Mouse (Mus musculus) ovary, adult 18-20 months (tissue): ENCODE measurements around the gene Trpm7.

ENCODE experiments used
- DNase-seq: peaks from one replicate; pipeline ENCODE4 v3.0.0; 2022; ENCODE audit warnings: low spot score, mixed read lengths

Trpm7 gene

DNA sequence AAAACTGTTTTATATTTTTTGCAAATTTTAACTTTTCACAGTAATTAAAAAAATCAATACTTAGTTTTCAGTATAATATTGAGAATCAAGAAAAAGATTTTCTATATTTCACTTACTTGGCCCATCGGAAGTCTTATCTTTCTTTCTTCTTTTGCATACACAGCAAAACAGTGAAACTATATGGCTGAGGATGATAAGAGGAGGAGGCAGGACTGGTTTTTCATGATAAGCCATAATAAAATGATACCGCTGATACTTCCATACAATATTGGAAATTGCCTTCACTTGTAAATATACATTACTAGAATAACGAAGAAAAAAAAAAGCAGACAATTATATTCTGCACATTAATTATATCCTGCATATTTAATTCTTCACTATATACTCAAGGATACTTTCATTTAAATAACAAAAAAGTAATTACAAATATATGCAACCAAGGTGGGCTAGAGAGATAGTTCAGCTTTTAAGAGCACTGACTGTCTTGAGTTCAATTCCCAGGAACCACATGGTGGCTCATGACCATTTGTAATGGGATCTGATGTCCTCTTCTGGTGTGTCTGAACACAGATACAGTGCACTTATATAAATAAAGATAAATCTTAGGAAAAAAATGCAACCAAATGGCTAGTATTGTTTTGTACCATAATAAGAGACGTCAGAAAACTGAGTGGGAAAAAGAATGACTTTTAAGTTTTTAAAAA is 59.2 kb downstream of the Trpm7 start:
- no peak for DNase-seq

DNA sequence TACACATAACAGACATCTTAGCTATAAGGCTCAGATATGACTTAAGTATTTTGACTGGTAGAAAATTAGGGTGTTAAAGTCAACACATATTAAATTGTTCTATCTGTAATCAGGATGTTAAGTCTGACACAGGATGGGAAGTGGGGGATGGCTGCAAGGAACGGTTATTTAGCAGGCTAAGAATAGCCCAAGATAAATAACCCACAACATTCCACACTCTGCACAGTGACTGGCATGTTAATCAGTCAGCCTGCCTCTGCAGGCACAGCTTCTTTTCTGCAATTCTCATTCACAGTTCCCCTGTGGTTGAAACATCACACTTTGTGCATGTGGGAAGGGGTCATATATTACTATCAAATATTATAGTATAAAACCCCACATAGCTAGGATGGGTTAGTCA is 60.2 kb downstream of the Trpm7 start:
- DNase-seq: no peak

DNA sequence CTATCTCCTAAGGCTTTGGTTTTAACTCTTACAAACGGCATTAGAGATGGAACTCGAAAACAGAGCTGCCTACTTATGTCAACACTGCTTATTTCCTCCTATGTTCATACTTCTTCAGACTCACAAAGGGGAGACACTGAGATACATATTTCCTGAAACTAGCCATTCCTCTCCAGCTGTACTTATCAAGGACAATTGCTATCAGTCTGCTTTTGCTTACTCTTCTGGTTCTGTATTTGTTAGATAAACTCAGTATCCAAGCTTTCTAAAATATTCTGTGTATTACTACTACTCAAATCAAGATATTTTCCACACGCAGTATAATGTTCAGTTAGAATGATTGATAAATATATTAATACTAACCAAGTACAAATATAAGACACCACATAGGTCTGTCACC is 74.0 kb downstream of the Trpm7 start:
- no peak for DNase-seq

DNA sequence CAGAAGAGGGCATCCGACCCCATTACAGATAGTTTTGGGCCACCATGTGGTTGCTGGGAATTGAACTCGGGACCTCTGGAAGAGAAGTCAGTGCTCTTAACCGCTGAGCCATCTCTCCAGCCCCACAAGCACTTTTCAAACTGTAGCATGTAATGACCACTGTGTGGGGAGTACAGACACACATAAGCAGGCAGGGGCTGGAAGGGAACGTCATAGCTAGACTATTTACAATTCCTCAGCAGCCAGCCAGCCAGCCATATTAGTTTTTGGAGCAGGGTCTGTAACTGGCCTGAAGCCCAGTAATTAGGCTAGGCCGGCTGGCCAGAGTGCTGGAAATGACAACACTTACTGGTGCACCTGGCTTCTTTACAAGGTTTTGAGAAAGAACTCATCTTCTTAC is 77.6 kb downstream of the Trpm7 start:
- no peak for DNase-seq

DNA sequence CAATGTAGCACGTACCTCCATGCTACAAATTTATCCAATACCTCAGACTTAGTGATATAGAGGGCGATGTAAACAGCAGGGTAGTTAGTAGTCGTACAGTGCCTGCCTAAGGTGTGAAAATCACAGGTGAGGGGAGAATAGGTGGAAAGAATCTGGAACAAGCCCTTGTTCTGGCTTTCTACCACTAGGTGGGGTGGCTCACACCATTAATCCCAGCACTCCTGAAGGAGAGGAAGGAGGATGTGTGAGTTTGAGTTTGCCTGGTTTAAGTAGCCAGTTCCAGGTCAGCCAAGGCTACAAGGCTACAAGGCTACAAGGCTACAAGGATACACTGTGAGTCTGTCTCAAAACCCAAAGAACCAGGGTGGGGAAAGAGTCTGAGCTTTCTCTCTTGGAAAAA is 80.3 kb downstream of the Trpm7 start:
- DNase-seq: no peak

DNA sequence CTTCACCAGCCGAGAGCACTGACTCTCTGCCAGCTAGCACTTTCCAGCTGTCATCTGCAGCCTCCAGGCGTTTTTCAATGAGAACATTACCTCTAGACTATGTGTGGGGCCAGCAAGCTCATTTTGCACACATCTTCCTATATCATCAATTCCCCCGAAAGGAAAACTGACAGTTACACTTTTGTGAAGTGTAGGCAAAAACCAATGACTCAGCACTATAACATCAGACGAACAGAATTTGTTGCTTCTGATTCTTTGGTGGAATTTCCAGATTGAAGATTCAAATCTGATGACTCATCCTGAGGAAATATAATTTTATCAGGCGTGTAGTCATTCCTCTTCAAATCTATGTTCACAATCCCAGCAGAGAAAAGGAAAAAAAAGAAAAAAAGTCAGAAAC is 83.4 kb downstream of the Trpm7 start:
- no peak for DNase-seq

DNA sequence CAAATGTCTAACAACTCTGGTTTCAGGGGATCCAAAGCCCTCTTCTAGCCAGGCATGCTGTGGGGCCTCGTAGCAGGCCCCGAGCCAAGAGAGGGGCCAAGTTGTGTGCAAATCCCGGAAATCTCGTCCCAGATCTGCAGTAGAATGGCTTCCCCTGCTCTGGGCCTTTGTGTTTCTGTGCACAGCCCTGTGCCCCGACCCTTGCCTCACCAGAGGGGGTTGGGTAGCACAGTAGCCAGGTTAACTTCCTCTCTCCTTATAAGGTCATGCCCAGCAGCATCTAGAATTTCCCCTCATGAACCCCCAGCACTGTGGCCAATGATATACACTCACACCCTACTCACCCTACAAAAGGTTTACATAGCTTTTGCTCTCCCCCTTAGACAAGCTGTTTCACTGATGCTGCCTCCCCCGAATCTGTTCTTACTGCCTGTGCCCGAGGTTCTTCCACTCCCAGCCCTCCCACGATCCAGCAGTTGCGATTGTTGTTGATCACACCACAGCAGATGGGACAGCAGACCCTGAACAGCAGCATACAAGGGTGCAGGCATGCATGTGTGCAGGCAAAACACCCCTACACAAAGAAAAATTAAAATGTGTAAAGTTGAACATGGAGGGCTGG is 88.2 kb downstream of the Trpm7 start:
- peak; percentile 9 for DNase-seq

DNA sequence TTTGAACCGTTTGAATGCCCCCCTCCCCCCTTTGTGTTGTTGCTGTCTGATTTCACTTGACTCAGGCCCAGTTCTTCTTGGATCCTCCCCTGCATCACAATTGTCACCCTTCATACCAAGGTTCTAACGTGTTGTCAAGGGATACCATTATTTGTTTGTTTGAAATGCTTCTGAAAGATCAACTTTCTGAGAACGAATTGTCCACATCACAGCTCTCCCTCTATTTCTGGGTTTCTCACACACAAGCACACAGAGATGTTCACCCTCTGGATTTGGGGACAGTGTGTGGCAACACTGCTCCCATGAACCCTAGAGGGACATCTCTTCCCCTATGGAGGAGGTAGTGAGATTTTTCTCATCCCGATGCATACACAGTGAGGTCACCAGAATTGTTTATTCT is 92.7 kb downstream of the Trpm7 start, which contains the start of gene Usp50:
Gene Usp50, minus strand, starts transcription at position 101 of the 400 bp plus-strand sequence.
- no peak for DNase-seq

DNA sequence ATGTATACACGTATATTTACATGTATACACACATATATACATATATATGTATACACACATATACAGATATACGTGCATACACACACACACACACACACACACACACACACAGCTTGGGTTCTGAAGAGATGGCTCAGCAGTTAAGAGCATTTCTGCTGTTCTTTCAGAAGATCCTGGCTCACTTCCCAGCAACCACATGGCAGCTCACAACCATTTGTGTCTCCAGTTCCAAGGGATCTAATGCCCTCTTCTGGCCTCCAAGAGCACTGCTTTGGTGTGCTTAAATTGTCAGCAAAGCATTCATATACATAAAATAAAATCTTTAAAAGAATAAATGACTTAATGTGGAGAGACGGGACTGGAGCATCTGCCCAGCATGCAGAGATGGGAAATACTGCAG is 93.6 kb downstream of the Trpm7 start:
- DNase-seq: peak; percentile 22

DNA sequence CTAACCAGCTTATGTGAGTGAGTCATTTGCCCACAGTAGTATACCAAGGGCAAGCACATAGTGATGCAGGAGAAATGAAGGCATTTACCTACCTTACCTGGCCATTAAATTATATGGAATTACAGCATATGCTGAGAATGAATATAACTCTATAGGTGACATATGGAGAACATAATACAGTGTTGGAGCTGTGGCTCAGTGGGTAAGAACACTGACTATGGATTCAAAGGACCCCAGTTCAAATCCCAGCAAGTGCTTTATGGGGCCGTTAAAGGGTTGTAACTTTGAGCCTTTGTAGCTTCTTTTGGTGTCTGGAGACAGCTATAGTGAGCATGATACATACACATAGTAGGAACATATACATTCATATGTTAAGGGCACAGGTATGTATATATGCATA is 94.6 kb downstream of the Trpm7 start:
- DNase-seq: no peak

DNA sequence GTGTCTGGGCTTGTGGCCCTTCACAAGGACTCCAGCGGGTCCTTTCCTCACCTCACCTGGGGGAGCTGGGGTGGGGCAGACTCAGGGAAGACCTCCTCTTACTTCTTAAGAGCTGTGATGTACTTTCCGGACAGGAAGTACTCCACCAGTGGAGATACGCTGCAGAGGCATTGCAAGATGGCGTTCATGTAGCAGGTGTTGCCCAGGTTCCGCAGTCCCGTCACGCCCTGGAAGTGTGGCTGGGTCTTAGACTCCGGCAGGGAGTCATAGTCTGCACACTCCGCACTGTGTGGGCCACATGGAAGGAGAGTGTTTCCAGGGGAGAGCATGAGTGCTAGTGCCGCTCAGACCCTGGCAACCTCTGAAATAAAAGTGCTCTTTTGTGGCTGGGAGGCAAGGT is 95.7 kb downstream of the Trpm7 start:
- no peak for DNase-seq

DNA sequence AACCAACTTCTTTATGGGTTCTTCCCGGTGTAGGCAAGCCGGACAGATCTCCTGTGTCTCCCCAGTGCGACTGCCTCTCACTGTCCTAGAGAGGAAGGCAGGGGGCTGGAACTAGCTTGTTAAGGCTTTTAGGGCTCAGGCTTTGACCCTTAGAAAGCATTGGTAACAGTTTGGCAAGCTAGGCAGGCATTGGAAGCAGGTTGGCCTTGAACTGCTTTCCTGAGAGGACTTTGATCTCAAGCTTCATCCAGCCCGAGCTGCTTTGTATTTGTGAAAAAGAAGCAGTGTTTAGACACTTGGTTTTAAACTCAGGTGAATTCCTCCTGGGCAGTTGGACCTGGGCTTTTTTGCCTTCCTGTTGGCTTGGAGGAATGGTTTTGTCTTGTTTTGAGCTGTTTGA is 97.2 kb downstream of the Trpm7 start:
- no peak for DNase-seq

DNA sequence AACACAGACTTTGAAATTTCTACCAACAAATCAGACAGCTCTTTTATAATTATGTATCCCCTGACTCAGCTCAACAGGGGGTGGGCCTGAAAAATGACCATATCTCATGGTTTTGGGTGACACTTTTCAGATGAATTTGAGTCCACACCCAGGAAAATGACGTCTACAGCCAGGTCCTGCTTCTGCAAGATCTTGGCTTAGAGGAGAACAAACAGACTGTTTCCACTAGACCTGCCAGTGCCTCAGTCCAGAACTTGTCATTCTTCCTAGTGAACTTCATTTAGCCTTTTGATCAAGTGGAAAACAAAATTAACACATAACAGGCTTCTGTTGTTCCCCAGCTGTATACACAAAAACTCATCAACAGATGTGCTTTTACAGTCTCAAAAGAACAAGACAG is 99.6 kb downstream of the Trpm7 start:
- DNase-seq: no peak

DNA sequence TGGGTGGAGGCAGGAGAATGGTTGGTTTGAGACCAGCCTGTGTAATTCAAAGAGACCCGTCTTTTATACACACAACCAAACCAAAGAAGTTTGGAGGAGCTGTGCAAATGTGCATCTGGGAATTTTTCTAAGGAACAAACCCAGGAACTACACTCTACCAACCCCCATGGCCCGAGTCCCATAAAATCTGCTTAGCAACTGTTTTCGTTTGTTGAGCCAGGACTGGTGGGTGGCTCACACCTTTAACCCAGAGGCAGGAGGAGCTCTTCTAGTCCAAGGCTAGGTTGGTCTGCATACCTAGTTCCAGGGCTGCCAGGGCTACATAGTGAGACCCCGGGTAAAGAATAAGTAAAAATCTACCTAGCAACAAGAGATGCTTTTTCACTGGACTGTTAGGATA is 100.1 kb downstream of the Trpm7 start:
- no peak for DNase-seq

DNA sequence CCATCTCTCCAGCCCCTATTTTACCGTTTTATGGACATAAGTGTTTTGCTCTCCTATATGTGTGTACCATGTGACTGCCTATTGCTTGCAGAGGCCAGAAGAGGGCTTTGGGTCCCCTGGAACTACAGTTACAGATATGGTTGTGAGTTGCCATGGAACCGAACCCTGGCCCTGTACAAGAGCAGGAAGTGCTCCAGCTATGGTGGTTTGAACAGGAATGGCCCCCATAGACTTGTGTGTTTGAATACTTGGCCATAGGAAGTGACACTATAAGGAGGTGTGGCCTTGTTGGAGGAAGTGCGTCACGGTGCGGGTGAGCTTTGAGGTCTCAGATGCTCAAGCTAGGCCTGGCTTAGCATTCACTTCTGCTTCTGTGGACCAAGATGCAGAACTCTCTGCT is 103.8 kb downstream of the Trpm7 start:
- no peak for DNase-seq

DNA sequence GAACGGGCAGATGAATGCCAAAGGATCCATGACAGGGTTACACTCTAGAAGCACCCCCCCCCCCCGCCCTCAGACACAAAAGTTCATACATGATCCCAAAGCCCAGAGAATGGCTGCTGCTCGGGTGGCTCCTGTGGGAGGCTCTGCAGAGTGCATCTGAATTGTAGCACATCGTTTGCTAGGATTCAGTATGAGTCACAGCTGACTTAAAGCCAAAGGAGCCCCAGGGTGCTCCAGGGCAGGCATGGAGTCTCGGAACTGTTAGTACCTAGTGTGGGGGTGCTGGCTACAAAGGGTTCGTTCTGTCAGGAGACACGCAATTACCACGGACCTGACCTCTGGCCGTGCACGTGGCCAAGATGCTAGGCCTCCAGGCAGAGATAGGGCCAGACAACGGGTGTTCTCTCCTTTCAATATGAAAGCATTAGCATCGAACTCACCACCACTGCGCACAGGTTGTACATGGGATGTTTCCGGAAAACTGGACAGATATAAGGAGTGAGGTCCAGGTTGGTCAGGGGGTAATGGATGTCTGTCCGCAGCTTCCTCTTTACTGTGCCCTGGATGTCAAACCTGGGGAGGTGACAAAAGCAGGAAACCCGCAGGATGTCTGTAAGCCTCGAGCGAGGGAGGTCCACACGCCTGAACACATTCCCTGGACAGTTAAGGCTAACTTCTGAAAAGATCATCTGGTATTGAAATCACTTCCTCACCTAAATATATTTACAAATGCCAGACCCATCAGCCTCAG is 106.4 kb downstream of the Trpm7 start:
- no peak for DNase-seq

DNA sequence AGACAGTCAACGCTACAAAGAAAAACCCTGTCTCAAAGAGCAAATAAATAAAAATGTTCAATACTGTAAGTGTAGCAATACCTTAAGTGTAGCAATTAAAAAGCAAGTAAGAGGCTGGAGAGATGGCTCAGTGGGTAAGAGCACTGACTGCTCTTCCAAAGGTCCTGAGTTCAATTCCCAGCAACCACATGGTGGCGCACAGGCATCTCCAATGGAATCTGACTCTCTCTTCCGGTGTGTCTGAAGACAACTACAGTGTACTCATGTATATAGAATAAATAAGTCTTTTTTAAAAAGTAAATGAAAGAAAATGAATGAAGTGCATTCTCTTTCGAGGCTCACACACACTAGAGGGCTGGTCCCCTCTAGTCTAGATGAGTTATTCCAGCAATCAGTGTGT is 107.8 kb downstream of the Trpm7 start:
- no peak for DNase-seq

DNA sequence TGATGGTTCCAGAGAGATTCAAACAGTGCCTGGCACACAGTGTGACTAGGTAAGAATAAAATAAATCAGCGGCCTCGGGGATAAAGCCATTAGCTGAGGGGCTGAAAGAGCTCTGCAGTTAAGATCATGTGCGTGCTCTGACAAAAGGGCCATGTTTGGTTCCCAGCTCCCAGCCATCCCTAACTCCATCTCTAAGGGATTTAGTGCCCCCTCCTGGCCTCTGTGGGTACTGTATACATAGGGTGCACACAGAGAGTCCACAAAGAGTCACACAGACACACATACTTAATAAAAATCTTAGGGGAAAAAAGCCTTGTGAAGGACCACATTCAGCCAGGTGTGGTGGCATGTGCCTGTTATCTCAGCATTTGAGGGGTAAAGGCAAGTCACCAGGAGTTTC is 108.4 kb downstream of the Trpm7 start:
- DNase-seq: no peak

DNA sequence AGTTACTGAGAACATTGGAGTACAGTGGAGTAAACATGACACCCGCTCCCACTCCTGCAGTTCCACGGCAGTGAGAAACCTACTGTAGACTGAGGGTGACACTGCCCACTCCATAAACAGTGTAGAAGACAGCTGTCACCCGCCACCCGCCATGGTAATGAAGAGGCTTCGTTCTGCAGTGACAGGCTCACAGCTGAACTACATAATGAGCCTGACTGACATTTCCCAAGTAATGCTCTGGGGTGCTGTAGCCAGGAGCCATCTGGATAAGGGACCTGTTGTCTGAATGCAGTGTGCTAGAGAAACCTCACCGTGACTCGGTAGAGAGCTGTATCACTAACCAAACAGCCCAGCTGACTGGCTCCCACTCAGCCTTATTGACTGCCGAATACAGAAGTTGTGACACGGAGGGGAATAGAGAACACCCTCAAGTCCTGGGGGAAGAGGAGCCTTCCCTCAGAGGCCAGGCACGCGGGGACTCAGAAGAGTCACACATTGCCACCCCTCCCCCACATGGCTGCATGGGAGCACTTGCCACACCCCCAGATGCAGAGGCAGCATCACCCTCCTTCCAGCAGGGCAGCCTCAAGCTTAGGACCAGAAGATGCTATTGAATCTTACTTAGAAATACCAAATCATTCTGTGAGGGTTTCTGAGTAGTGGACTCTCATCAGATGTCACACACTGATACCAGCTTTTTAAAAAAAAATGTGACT is 110.0 kb downstream of the Trpm7 start:
- no peak for DNase-seq

DNA sequence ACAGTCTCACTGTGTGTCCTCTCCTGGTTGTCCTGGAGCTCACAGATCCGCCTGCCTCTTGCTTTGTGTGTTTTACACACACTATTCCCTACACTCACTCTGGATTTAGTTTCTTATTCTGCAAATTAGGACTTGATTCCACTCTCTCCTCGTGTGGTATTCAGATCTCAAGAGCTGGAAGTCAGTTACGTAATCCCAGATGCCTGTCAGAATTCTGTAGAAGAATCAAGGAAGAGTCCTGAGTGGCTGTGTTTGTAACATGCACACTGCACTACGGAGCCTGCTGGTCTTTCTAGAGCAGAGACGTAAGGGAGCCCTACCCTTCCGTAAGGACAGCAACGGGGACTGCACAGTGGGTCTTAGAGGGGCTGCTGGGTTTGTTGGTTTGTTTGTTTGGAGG is 116.7 kb downstream of the Trpm7 start:
- DNase-seq: no peak

DNA sequence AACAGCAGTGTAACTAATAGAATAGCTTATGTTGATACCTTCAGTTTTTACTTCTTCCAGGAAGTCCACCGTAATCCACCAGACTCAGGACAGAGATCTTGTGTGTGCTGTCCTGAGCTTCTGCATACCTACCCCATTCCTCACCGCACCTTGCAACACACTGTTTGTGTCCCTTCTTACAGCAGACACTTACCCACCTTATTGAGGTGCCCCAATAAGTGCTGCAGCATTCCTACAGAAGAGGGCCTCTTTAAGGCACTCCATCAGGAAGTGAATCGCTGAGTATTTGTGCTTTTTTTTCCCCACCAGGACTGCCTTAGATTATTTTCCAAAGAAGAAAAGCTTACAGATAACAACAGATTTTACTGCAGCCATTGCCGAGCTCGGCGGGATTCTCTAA is 120.4 kb downstream of the Trpm7 start:
- DNase-seq: no peak

DNA sequence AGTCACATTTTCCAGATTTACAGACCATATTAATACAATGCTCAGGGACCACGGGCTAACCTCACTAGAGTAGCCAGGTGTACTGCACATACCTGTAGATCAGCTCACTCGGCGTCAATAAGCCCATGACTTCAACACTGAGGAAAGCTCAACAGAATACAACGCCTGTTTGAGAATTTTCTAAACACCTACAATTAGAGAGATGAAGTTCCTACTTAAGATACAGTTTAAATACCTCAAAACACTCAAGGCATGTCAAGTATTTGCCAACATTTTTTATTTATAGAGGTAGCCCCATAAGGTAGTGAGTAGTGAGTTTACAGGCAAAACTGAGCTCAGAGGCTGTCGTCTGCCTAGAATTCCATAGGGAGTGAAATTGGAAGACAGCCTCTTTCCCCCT is 132.6 kb downstream of the Trpm7 start:
- DNase-seq: no peak
